Mouse (Mus musculus): Measurements from ENCODE around the gene Gsta2. TPM values are rescaled to one million over a fixed set of nuclear protein-coding genes. Genes with fewer than 3 reads are reported as not detected.

The Gsta2 gene
- not detected in 4 replicates for total RNA-seq (2023; ENCODE audit: inconsistent age)

GRCm38 (mm10) chr9:78355611-78356010 lies at the start of gene Gsta2:
Gene Gsta2 (minus strand): TSS chr9:78355788.

GRCm38 (mm10) chr9:78395630-78396351 lies 40.2 kb upstream of the Gsta2 start, which contains the start of gene Ddx43:
Gene Ddx43 (plus strand): TSS chr9:78395777.

GRCm38 (mm10) chr9:78378113-78378785 lies 22.7 kb upstream of the Gsta2 start, which contains the start of gene Ooep:
Gene Ooep (minus strand): TSS chr9:78378725.

GRCm38 (mm10) chr9:78367959-78368358 lies 12.4 kb upstream of the Gsta2 start, which contains the start of gene Dppa5a:
Gene Dppa5a (minus strand): TSS chr9:78368177.

GRCm38 (mm10) chr9:78327289-78327688 lies 28.3 kb downstream of the Gsta2 start, which contains the start of gene Omt2b:
Gene Omt2b (plus strand): TSS chr9:78327589.

GRCm38 (mm10) chr9:78314696-78315095 lies 40.9 kb downstream of the Gsta2 start, which contains the start of gene Omt2a:
Gene Omt2a (minus strand): TSS chr9:78314796.

GRCm38 (mm10) chr9:78289723-78290122 lies 65.9 kb downstream of the Gsta2 start, which contains the start of gene Gm10639:
Gene Gm10639 (plus strand): TSS chr9:78289923.

Other genes with a start within 250 kb of the Gsta2 start
- 34.2 to 44.0 TPM (median 38.2 TPM) in 4 replicates for gene Fbxo9, start 246.7 kb downstream of the Gsta2 start, total RNA-seq (2023; ENCODE audit: inconsistent age)
- 3.5 to 5.0 TPM (median 4.6 TPM) in 4 replicates for gene Ick, start 246.6 kb downstream of the Gsta2 start, total RNA-seq (2023; ENCODE audit: inconsistent age)
- 0.54 to 1.2 TPM in 2 of 4 replicates, not detected in the others for gene Gsta4, start 173.0 kb downstream of the Gsta2 start, total RNA-seq (2023; ENCODE audit: inconsistent age)
- not detected in 4 replicates for gene Gsta1, start 125.1 kb downstream of the Gsta2 start, total RNA-seq (2023; ENCODE audit: inconsistent age)
- not detected in 4 replicates for gene Gm3776, start 98.7 kb downstream of the Gsta2 start, total RNA-seq (2023; ENCODE audit: inconsistent age)
- gene Gm10639, start 65.9 kb downstream of the Gsta2 start, total RNA-seq (2023; ENCODE audit: inconsistent age): not detected in 4 replicates
- gene Omt2a, start 41.0 kb downstream of the Gsta2 start, total RNA-seq (2023; ENCODE audit: inconsistent age): not detected in 4 replicates
- gene Omt2b, start 28.2 kb downstream of the Gsta2 start, total RNA-seq (2023; ENCODE audit: inconsistent age): not detected in 4 replicates
- not detected in 4 replicates for gene Dppa5a, start 12.4 kb upstream of the Gsta2 start, total RNA-seq (2023; ENCODE audit: inconsistent age)
- not detected in 4 replicates for gene Ooep, start 22.9 kb upstream of the Gsta2 start, total RNA-seq (2023; ENCODE audit: inconsistent age)
- gene Ddx43, start 40.0 kb upstream of the Gsta2 start, total RNA-seq (2023; ENCODE audit: inconsistent age): not detected in 4 replicates
- gene Cgas, start 87.4 kb upstream of the Gsta2 start, total RNA-seq (2023; ENCODE audit: inconsistent age): 0.78 to 1.3 TPM (median 1.3 TPM) in 4 replicates
- 22.7 to 26.4 TPM (median 24.0 TPM) in 4 replicates for gene Mto1, start 92.4 kb upstream of the Gsta2 start, total RNA-seq (2023; ENCODE audit: inconsistent age)
- 0.57 to 1.0 TPM (median 0.57 TPM) in 3 of 4 replicates, not detected in the other for gene Gm17324, start 93.0 kb upstream of the Gsta2 start, total RNA-seq (2023; ENCODE audit: inconsistent age)
- 8,619 to 9,062 TPM (median 8,707 TPM) in 4 replicates for gene Eef1a1, start 133.4 kb upstream of the Gsta2 start, total RNA-seq (2023; ENCODE audit: inconsistent age)
- gene Slc17a5, start 232.3 kb upstream of the Gsta2 start, total RNA-seq (2023; ENCODE audit: inconsistent age): 6.1 to 6.9 TPM (median 6.5 TPM) in 4 replicates

Measured in B cell, adult (primary cell).